ENCODE assay signal across 22 mouse cellular contexts in the genomic region with DNA sequence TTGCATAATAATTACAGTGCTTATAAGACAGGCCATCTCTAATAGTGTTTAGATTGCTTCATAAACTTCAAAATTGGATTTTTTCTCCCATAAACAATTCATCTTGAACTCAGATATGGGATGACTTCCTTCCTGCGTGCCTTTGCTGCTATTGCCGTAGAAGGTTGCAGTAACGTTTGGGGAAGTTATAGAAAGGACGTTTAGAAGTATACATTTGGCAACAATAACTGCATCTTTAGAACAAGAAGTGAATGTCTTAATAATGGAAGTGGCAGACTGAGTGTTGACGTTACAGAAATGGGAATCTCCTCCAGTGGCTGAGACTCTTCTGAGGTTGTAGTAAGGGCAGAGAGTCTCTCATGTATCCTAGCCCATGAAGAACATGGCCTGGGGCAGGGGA.
"Had no signal": no experiment of that assay in that cellular context is flagged by ENCODE, and none has a peak within 500 bp of the region (broad histone marks: within the 10 kb centered on the region; RNA-seq: fewer than 3 reads in every experiment).

No protein-coding gene starts in this region.

- H3K4me1 ChIP-seq: lung, embryonic 15.5 days; megakaryocyte, embryonic 14.5 days; neural tube, embryonic 13.5 days; neural tube, embryonic 15.5 days had no signal

- H3K36me3 ChIP-seq: lung, embryonic 15.5 days; neural tube, embryonic 13.5 days; neural tube, embryonic 15.5 days had no signal

- H3K9me3 ChIP-seq: lung, embryonic 15.5 days; megakaryocyte, embryonic 14.5 days; neural tube, embryonic 13.5 days; neural tube, embryonic 15.5 days had no signal

- H3K27me3 ChIP-seq: lung, embryonic 15.5 days; megakaryocyte, embryonic 14.5 days; neural tube, embryonic 13.5 days; neural tube, embryonic 15.5 days had no signal

- H3K4me2 ChIP-seq: lung, embryonic 15.5 days; midbrain, embryonic 11.5 days; neural tube, embryonic 13.5 days; neural tube, embryonic 15.5 days had no signal

- H3K9ac ChIP-seq: liver, postnatal 0 days; lung, embryonic 15.5 days; neural tube, embryonic 13.5 days; neural tube, embryonic 15.5 days had no signal

- ATAC-seq: liver, postnatal 0 days; lung, postnatal 0 days; midbrain, embryonic 16.5 days had no signal

- H3K27ac ChIP-seq: lung, embryonic 15.5 days; macrophage; neural tube, embryonic 13.5 days; neural tube, embryonic 15.5 days had no signal

- H3K4me3 ChIP-seq: lung, embryonic 15.5 days; megakaryocyte, embryonic 14.5 days; myocyte; neural tube, embryonic 13.5 days; neural tube, embryonic 15.5 days had no signal

- DNase-seq: liver, postnatal 0 days; lung, adult 2 months; lung, postnatal 14 days; lung, postnatal 36 days; midbrain, embryonic 14.5 days; retina, postnatal 1 day; right cerebral cortex, adult 18-20 months; right cerebral cortex, postnatal 25 days; right cerebral cortex, postnatal 4 days; spleen, adult 18-20 months; thymus, adult 18-20 months; thymus, postnatal 14 days; thymus, postnatal 36 days had no signal
